Mouse (Mus musculus) testis, adult 2 months (tissue): ENCODE data around the gene Amn1. TPM values are rescaled to one million over a fixed set of nuclear protein-coding genes. Genes with fewer than 3 reads are reported as not detected.
A peak's percentile ranks its signal among the peaks of the same experiment; 100 is the strongest.

Experiments used
- H3K27ac ChIP-seq: fragments of 200-500 bp; 2 replicates; pipeline ENCODE4 v1.5.1; 2012; ENCODE audit warnings: low read depth, low read length; ENCODE audit not compliant: control insufficient read depth, insufficient read depth
- H3K27me3 ChIP-seq: fragments of 200-500 bp; 2 replicates; pipeline ENCODE4 v1.6.1; 2012; ENCODE audit warnings: mild to moderate bottlenecking, low read length, moderate library complexity; ENCODE audit not compliant: control insufficient read depth, insufficient read depth
- H3K36me3 ChIP-seq: fragments of 200-500 bp; 2 replicates; pipeline ENCODE4 v1.6.1; 2012; ENCODE audit warnings: mild to moderate bottlenecking, low read length; ENCODE audit not compliant: control insufficient read depth, insufficient read depth
- H3K4me1 ChIP-seq: fragments of 200-500 bp; 2 replicates; pipeline ENCODE4 v1.6.1; 2012; ENCODE audit warnings: low read length; ENCODE audit not compliant: control insufficient read depth, insufficient read depth
- H3K4me3 ChIP-seq: fragments of 200-500 bp; 2 replicates; pipeline ENCODE4 v1.5.1; 2012; ENCODE audit warnings: low read depth, mild to moderate bottlenecking, low read length, moderate library complexity, mixed read lengths; ENCODE audit not compliant: control insufficient read depth
- CTCF ChIP-seq: fragments of 200-500 bp; IDR thresholded peaks from 2 replicates; pipeline ENCODE4 v1.5.1; 2012; ENCODE audit warnings: low read depth, mild to moderate bottlenecking, inconsistent platforms, low read length, moderate library complexity; ENCODE audit not compliant: control insufficient read depth, insufficient read depth, insufficient replicate concordance
- POLR2A ChIP-seq: fragments of 200-500 bp; IDR thresholded peaks from 2 replicates; pipeline ENCODE4 v1.6.1; 2012; ENCODE audit warnings: low read depth, mild to moderate bottlenecking, inconsistent platforms, low read length, moderate library complexity; ENCODE audit not compliant: control insufficient read depth
- polyA plus RNA-seq: library from polyadenylated mRNA; depleted of rRNA; stranded (reverse); fragments of >200 nt; gene quantifications from 2 replicates; pipeline ENCODE4 v1.2.3, GENCODE M21; 2012; rRNA removed

The Amn1 gene
- 47.5 and 58.4 TPM in 2 replicates for polyA plus RNA-seq

GRCm38 (mm10) chr6:149188041-149188924 is at the start of gene Amn1:
TSS of gene Amn1 (minus strand) at chr6:149188712.
- peak within 1 kb of the TSS; percentile 97 for H3K27ac ChIP-seq
- H3K4me1 ChIP-seq: 0 out of 2 replicates have a peak, but pooled peaks cover 2% of the 10 kb centered on the region
- H3K27me3 ChIP-seq: no peaks in the 10 kb centered on the region
- TF ChIP-seq POLR2A (peak; percentile 99), CTCF (no peak)
- H3K4me3 ChIP-seq: peak within 1 kb of the TSS; percentile 98
- peaks cover 2% of the 10 kb centered on the region for H3K36me3 ChIP-seq

- H3K4me3 ChIP-seq: no peak overlapping the region
- TF ChIP-seq CTCF (no peak), POLR2A (no peak)
Observed at GRCm38 (mm10) chr6:149236807-149237206, 48.3 kb upstream of the Amn1 start.

GRCm38 (mm10) chr6:149233918-149234317 is 45.4 kb upstream of the Amn1 start:
- Histone ChIP-seq H3K27me3 (no peaks in the 10 kb centered on the region), H3K4me3 (no peak overlapping the region), H3K27ac (no peak overlapping the region), H3K36me3 (no peaks in the 10 kb centered on the region), H3K4me1 (no peaks in the 10 kb centered on the region)
- TF ChIP-seq POLR2A: no peak
- TF ChIP-seq CTCF: no peak

More at GRCm38 (mm10) chr6:149236807-149237206, 48.3 kb upstream of the Amn1 start:
- Histone ChIP-seq H3K27ac (no peak overlapping the region), H3K4me1 (no peaks in the 10 kb centered on the region), H3K27me3 (no peaks in the 10 kb centered on the region), H3K36me3 (no peaks in the 10 kb centered on the region)

- Histone ChIP-seq H3K27ac (no peak overlapping the region), H3K4me1 (no peaks in the 10 kb centered on the region), H3K36me3 (no peaks in the 10 kb centered on the region), H3K4me3 (no peak overlapping the region), H3K27me3 (no peaks in the 10 kb centered on the region)
- no peak for TF ChIP-seq POLR2A
- TF ChIP-seq CTCF: no peak
Observed at GRCm38 (mm10) chr6:149224751-149225150, 36.2 kb upstream of the Amn1 start.

GRCm38 (mm10) chr6:149221296-149221695 is 32.8 kb upstream of the Amn1 start:
- no peak overlapping the region for H3K4me3 ChIP-seq
- H3K4me1 ChIP-seq: no peaks in the 10 kb centered on the region
- H3K36me3 ChIP-seq: no peaks in the 10 kb centered on the region
- TF ChIP-seq CTCF: no peak
- TF ChIP-seq POLR2A: no peak
- no peak overlapping the region for H3K27ac ChIP-seq
- H3K27me3 ChIP-seq: no peaks in the 10 kb centered on the region

GRCm38 (mm10) chr6:149198572-149198971 is 10.1 kb upstream of the Amn1 start:
- no peak for TF ChIP-seq POLR2A
- no peak for TF ChIP-seq CTCF
- Histone ChIP-seq H3K4me1 (no peaks in the 10 kb centered on the region), H3K36me3 (no peaks in the 10 kb centered on the region), H3K4me3 (peak overlapping the region; percentile 68), H3K27ac (no peak overlapping the region), H3K27me3 (no peaks in the 10 kb centered on the region)

- H3K27ac ChIP-seq: no peak overlapping the region
- no peaks in the 10 kb centered on the region for H3K36me3 ChIP-seq
- no peaks in the 10 kb centered on the region for H3K4me1 ChIP-seq
- H3K27me3 ChIP-seq: no peaks in the 10 kb centered on the region
- no peak for TF ChIP-seq POLR2A
- TF ChIP-seq CTCF: no peak
- H3K4me3 ChIP-seq: no peak overlapping the region; the same call in 1 of the 2 replicates
Observed at GRCm38 (mm10) chr6:149197116-149197515, 8.6 kb upstream of the Amn1 start.
